Comparison of ENCODE assay signal across 32 mouse cellular contexts in genomic region chr19:12806214-12806613, GRCm38 (mm10). TPM values are rescaled to one million over a fixed set of nuclear protein-coding genes. Genes with fewer than 3 reads are reported as not detected.
DNase-seq lines count a peak whose midpoint lies in the region; ATAC-seq and TF ChIP-seq lines count a peak whose summit lies in the region.
"Had no signal": no experiment of that assay in that cellular context is flagged by ENCODE, and none has a peak within 500 bp of the region (broad histone marks: within the 10 kb centered on the region; RNA-seq: fewer than 3 reads in every experiment).

No protein-coding gene starts in this region.

- ATAC-seq in CD4-positive, CD25-positive, alpha-beta regulatory T cell, adult 4 months = peak; percentile 91
- ATAC-seq in forebrain, postnatal 0 days = no peak

- no peak overlapping the region for H3K27ac ChIP-seq in forebrain, postnatal 0 days (ENCODE audit: low read depth, low read length)
- H3K27ac ChIP-seq: embryonic facial prominence, embryonic 10.5 days; forebrain, embryonic 12.5 days; hindbrain, embryonic 15.5 days; limb, embryonic 13.5 days; liver, embryonic 14.5 days; midbrain, embryonic 10.5 days; neural tube, embryonic 12.5 days had no signal

- no peak overlapping the region for H3K4me2 ChIP-seq in forebrain, postnatal 0 days (ENCODE audit: low read depth)
- H3K4me2 ChIP-seq: forebrain, embryonic 12.5 days; hindbrain, embryonic 15.5 days; limb, embryonic 13.5 days; neural tube, embryonic 12.5 days had no signal

- no peaks in the 10 kb centered on the region; the same call in 1 of the 2 replicates for H3K27me3 ChIP-seq in splenic B cell, adult 2 months (ENCODE audit: control insufficient read depth, insufficient read depth, low read length, poor library complexity, severe bottlenecking)
- H3K27me3 ChIP-seq in forebrain, postnatal 0 days (ENCODE audit: insufficient read depth, low read length) = no peaks in the 10 kb centered on the region
- H3K27me3 ChIP-seq: forebrain, embryonic 12.5 days; hindbrain, embryonic 15.5 days; limb, embryonic 13.5 days; neural tube, embryonic 12.5 days had no signal

- no peak for TF ChIP-seq CTCF in forebrain, postnatal 0 days (IDR thresholded peaks at IDR 0.05; ENCODE audit: low read depth)

- H3K4me3 ChIP-seq in forebrain, postnatal 0 days (ENCODE audit: low read depth, low read length) = no peak overlapping the region
- H3K4me3 ChIP-seq: embryonic facial prominence, embryonic 10.5 days; forebrain, embryonic 12.5 days; hindbrain, embryonic 15.5 days; limb, embryonic 13.5 days; midbrain, embryonic 10.5 days; neural tube, embryonic 12.5 days had no signal

- H3K9ac ChIP-seq in forebrain, postnatal 0 days = no peak overlapping the region
- H3K9ac ChIP-seq: forebrain, embryonic 12.5 days; hindbrain, embryonic 15.5 days; limb, embryonic 13.5 days; liver, embryonic 14.5 days; neural tube, embryonic 12.5 days had no signal

- H3K9me3 ChIP-seq in forebrain, postnatal 0 days (ENCODE audit: low read length) = no peaks in the 10 kb centered on the region
- H3K9me3 ChIP-seq: embryonic facial prominence, embryonic 10.5 days; forebrain, embryonic 12.5 days; G1E; hindbrain, embryonic 15.5 days; limb, embryonic 13.5 days; midbrain, embryonic 10.5 days; neural tube, embryonic 12.5 days had no signal

- H3K36me3 ChIP-seq in splenic B cell, adult 2 months (ENCODE audit: control insufficient read depth, insufficient read depth, low read length, poor library complexity, severe bottlenecking) = 0 out of 2 replicates have a peak, but pooled peaks cover 8% of the 10 kb centered on the region
- H3K36me3 ChIP-seq in forebrain, postnatal 0 days (ENCODE audit: insufficient read depth) = no peaks in the 10 kb centered on the region
- H3K36me3 ChIP-seq: embryonic facial prominence, embryonic 10.5 days; forebrain, embryonic 12.5 days; G1E; hindbrain, embryonic 15.5 days; limb, embryonic 13.5 days; midbrain, embryonic 10.5 days; neural tube, embryonic 12.5 days had no signal

- 75% methylated on average over 2 of the region's 2 CpGs for WGBS in forebrain, postnatal 0 days

- DNase-seq in thymus, postnatal 0 days (ENCODE audit: low spot score) = peak; percentile 53
- DNase-seq in thymus, postnatal 10 days (ENCODE audit: low spot score in 2 of 2) = no peak
- peak; percentile 75 for DNase-seq in induced T-regulatory cell, adult 2 months (ENCODE audit: low read depth)
- peak; percentile 28 for DNase-seq in splenic B cell, adult 2 months (ENCODE audit: low read depth, low spot score)
- DNase-seq in forebrain, postnatal 0 days = no peak
- no peak for DNase-seq in left cerebral cortex, adult 8-10 months (ENCODE audit: low spot score in 2 of 2)
- DNase-seq: adrenal gland, postnatal 36 days; cerebellum, adult 18-20 months; cerebellum, postnatal 36 days; gastrocnemius, postnatal 14 days; heart, adult 18-20 months; heart, postnatal 36 days; kidney, adult 11 months; lung, postnatal 14 days; spleen, adult 18-20 months; thymus, postnatal 36 days had no signal

- no peaks in the 10 kb centered on the region for H3K4me1 ChIP-seq in forebrain, postnatal 0 days (ENCODE audit: insufficient read depth)
- H3K4me1 ChIP-seq: embryonic facial prominence, embryonic 10.5 days; forebrain, embryonic 12.5 days; hindbrain, embryonic 15.5 days; limb, embryonic 13.5 days; midbrain, embryonic 10.5 days; neural tube, embryonic 12.5 days had no signal

RNA-seq across cellular contexts. Expression of gene Lpxn, which starts 10.2 kb away (rescaled TPM):
- polyA plus RNA-seq in thymus, postnatal 0 days (2015; fragmentation: Nextera tagmentation; extraction: Ambion mirVana) = 43.3 and 48.2 TPM in 2 replicates
- 100 to 1,000 TPM; 220 to 255 TPM for polyA plus RNA-seq in CD4-positive, CD25-positive, alpha-beta regulatory T cell, adult 4 months (2017; shearing (Covaris generic))
- 1.8 and 2.2 TPM in 2 replicates for total RNA-seq in forebrain, postnatal 0 days (2014; rRNA removed)
- 0.59 and 1.3 TPM in 2 replicates for polyA plus RNA-seq in forebrain, postnatal 0 days (2015; fragmentation: Nextera tagmentation; extraction: Ambion mirVana)
- total RNA-seq in left cerebral cortex, adult 8-10 months (2022) = 1 to 10 TPM; 1.5 to 3.8 (median 2.1) TPM

RNA-seq across cellular contexts. Expression of gene Zfp91, which starts 10.3 kb away (rescaled TPM):
- 14.8 and 18.2 TPM in 2 replicates for polyA plus RNA-seq in thymus, postnatal 0 days (2015; fragmentation: Nextera tagmentation; extraction: Ambion mirVana)
- polyA plus RNA-seq in CD4-positive, CD25-positive, alpha-beta regulatory T cell, adult 4 months (2017; shearing (Covaris generic)) = 10 to 100 TPM; 21.2 to 22.9 TPM
- 52.9 and 61.1 TPM in 2 replicates for total RNA-seq in forebrain, postnatal 0 days (2014; rRNA removed)
- polyA plus RNA-seq in forebrain, postnatal 0 days (2015; fragmentation: Nextera tagmentation; extraction: Ambion mirVana) = 10.0 and 11.6 TPM in 2 replicates
- total RNA-seq in left cerebral cortex, adult 8-10 months (2022) = 10 to 100 TPM; 85.2 to 96.0 (median 91.8) TPM

RNA-seq across cellular contexts. Expression of gene Gm5244, which starts 40.3 kb away (rescaled TPM):
- polyA plus RNA-seq in thymus, postnatal 0 days (2015; fragmentation: Nextera tagmentation; extraction: Ambion mirVana) = not detected in 2 replicates
- polyA plus RNA-seq in CD4-positive, CD25-positive, alpha-beta regulatory T cell, adult 4 months (2017; shearing (Covaris generic)) = 1 to 10 TPM in 1 of 2 experiments, not detected in 1; 1.0 TPM
- total RNA-seq in forebrain, postnatal 0 days (2014; rRNA removed) = not detected in 2 replicates
- not detected in 2 replicates for polyA plus RNA-seq in forebrain, postnatal 0 days (2015; fragmentation: Nextera tagmentation; extraction: Ambion mirVana)
- total RNA-seq in left cerebral cortex, adult 8-10 months (2022) = not detected
- total RNA-seq: adrenal gland, postnatal 36 days; G1E; gastrocnemius, postnatal 14 days; heart, adult 18-20 months; heart, postnatal 36 days; layer of hippocampus, postnatal 10 days; left cerebral cortex, postnatal 10 days; midbrain, postnatal 0 days had no signal
- polyA plus RNA-seq: embryonic facial prominence, embryonic 10.5 days; forebrain, embryonic 12.5 days; G1E; heart, embryonic 14.5 days; hindbrain, embryonic 15.5 days; kidney, embryonic 16.5 days; large intestine, adult 2 months; limb, embryonic 13.5 days; liver, embryonic 14.5 days; midbrain, embryonic 10.5 days; midbrain, postnatal 0 days; neural tube, embryonic 12.5 days; stomach, embryonic 16.5 days had no signal

RNA-seq across cellular contexts. Expression of gene Cntf, which starts 40.8 kb away (rescaled TPM):
- 0.93 and 1.6 TPM in 2 replicates for polyA plus RNA-seq in thymus, postnatal 0 days (2015; fragmentation: Nextera tagmentation; extraction: Ambion mirVana)
- 1 to 10 TPM; 2.9 to 3.4 TPM for polyA plus RNA-seq in CD4-positive, CD25-positive, alpha-beta regulatory T cell, adult 4 months (2017; shearing (Covaris generic))
- total RNA-seq in forebrain, postnatal 0 days (2014; rRNA removed) = 1.3 TPM in 2 replicates
- 0.96 and 1.1 TPM in 2 replicates for polyA plus RNA-seq in forebrain, postnatal 0 days (2015; fragmentation: Nextera tagmentation; extraction: Ambion mirVana)
- total RNA-seq in left cerebral cortex, adult 8-10 months (2022) = 1 to 10 TPM; 3.2 to 4.3 (median 3.4) TPM

RNA-seq across cellular contexts. Expression of gene Olfr1444, which starts 50.9 kb away (rescaled TPM):
- 0.06 and 0.09 TPM in 2 replicates for polyA plus RNA-seq in thymus, postnatal 0 days (2015; fragmentation: Nextera tagmentation; extraction: Ambion mirVana)
- polyA plus RNA-seq in CD4-positive, CD25-positive, alpha-beta regulatory T cell, adult 4 months (2017; shearing (Covaris generic)) = under 1 TPM; 0.33 to 0.44 TPM
- total RNA-seq in forebrain, postnatal 0 days (2014; rRNA removed) = not detected in 2 replicates
- polyA plus RNA-seq in forebrain, postnatal 0 days (2015; fragmentation: Nextera tagmentation; extraction: Ambion mirVana) = not detected in 2 replicates
- not detected for total RNA-seq in left cerebral cortex, adult 8-10 months (2022)
- total RNA-seq: adrenal gland, postnatal 36 days; gastrocnemius, postnatal 14 days; heart, adult 18-20 months; heart, postnatal 36 days; layer of hippocampus, postnatal 10 days; left cerebral cortex, postnatal 10 days; midbrain, postnatal 0 days had no signal
- polyA plus RNA-seq: embryonic facial prominence, embryonic 10.5 days; forebrain, embryonic 12.5 days; G1E; heart, embryonic 14.5 days; hindbrain, embryonic 15.5 days; kidney, embryonic 16.5 days; large intestine, adult 2 months; limb, embryonic 13.5 days; liver, embryonic 14.5 days; midbrain, embryonic 10.5 days; midbrain, postnatal 0 days; neural tube, embryonic 12.5 days; stomach, embryonic 16.5 days had no signal

Comparison
In these comparisons a context has a peak if more than half of its experiments do, and no peak if none do; other contexts are left out.
1. DNase-seq: peak in thymus, postnatal 0 days (single experiment), induced T-regulatory cell, adult 2 months (single experiment) and splenic B cell, adult 2 months (single experiment); none in thymus, postnatal 10 days (0 of 2), forebrain, postnatal 0 days (single experiment) and left cerebral cortex, adult 8-10 months (0 of 2).
2. RNA of gene Lpxn, which starts 10.2 kb away (polyA plus RNA-seq): 220 to 255 TPM in CD4-positive, CD25-positive, alpha-beta regulatory T cell, adult 4 months and 43.3 to 48.2 TPM in thymus, postnatal 0 days; 0.59 to 1.3 TPM in forebrain, postnatal 0 days; every median in the first group is over 10 times any median in the second.